Mouse (Mus musculus) G1E (cell line): Measurements from ENCODE around the gene Cdh18.

Experiments
- CTCF ChIP-seq: IDR thresholded peaks from 2 replicates; pipeline ENCODE4 v1.5.1; 2012; ENCODE audit warnings: low read depth, low read length, inconsistent platforms, mixed read lengths
- GATA1 ChIP-seq: IDR thresholded peaks from 2 replicates; pipeline ENCODE4 v1.6.1; 2012; ENCODE audit warnings: borderline replicate concordance, low read length, inconsistent platforms, mixed read lengths
- TAL1 ChIP-seq: conservative IDR thresholded peaks from 2 replicates; pipeline ENCODE4 v1.6.1; 2012; ENCODE audit warnings: low read depth, low read length, inconsistent platforms, mixed read lengths

GRCm38 (mm10) chr15:23453331-23453730, 904.5 kb downstream of the Cdh18 start:
- TF ChIP-seq CTCF, result no peak
- TF ChIP-seq TAL1, result no peak
- no peak for TF ChIP-seq GATA1
